Mouse (Mus musculus): ENCODE measurements around the gene Cpz.
A peak's percentile ranks its signal among the peaks of the same experiment; 100 is the strongest.

Gene Cpz

GRCm38 (mm10) chr5:35525469-35526123 is at the start of gene Cpz:
Cpz (minus strand) TSS chr5:35525698.
- peak; percentile 90 for DNase-seq (ENCODE audit: inconsistent ontology term)

- peak; percentile 88 for DNase-seq (ENCODE audit: inconsistent ontology term)
Observed at GRCm38 (mm10) chr5:35574653-35575599, 49.4 kb upstream of the Cpz start, which contains the start of gene Trmt44. Trmt44 (minus strand) TSS chr5:35575070.

GRCm38 (mm10) chr5:35571546-35571945 is 46.0 kb upstream of the Cpz start:
- no peak for DNase-seq (ENCODE audit: inconsistent ontology term)

- no peak for DNase-seq (ENCODE audit: inconsistent ontology term)
Observed at GRCm38 (mm10) chr5:35566632-35567031, 41.1 kb upstream of the Cpz start.

- no peak for DNase-seq (ENCODE audit: inconsistent ontology term)
Observed at GRCm38 (mm10) chr5:35565217-35565616, 39.7 kb upstream of the Cpz start.

GRCm38 (mm10) chr5:35563449-35563848 is 38.0 kb upstream of the Cpz start:
- peak; percentile 75 for DNase-seq (ENCODE audit: inconsistent ontology term)

- no peak for DNase-seq (ENCODE audit: inconsistent ontology term)
Observed at GRCm38 (mm10) chr5:35562616-35563015, 37.1 kb upstream of the Cpz start.

- DNase-seq (ENCODE audit: inconsistent ontology term) = no peak
Observed at GRCm38 (mm10) chr5:35559447-35559846, 33.9 kb upstream of the Cpz start.

GRCm38 (mm10) chr5:35557946-35558621 is 32.6 kb upstream of the Cpz start:
- no peak for DNase-seq (ENCODE audit: inconsistent ontology term)

- DNase-seq (ENCODE audit: inconsistent ontology term) = no peak
Observed at GRCm38 (mm10) chr5:35556393-35556792, 30.9 kb upstream of the Cpz start.

GRCm38 (mm10) chr5:35552838-35553539 is 27.5 kb upstream of the Cpz start:
- no peak for DNase-seq (ENCODE audit: inconsistent ontology term)

- no peak for DNase-seq (ENCODE audit: inconsistent ontology term)
Observed at GRCm38 (mm10) chr5:35551855-35552837, 26.6 kb upstream of the Cpz start.

- DNase-seq (ENCODE audit: inconsistent ontology term) = no peak
Observed at GRCm38 (mm10) chr5:35546127-35546526, 20.6 kb upstream of the Cpz start.

GRCm38 (mm10) chr5:35541059-35541790 is 15.7 kb upstream of the Cpz start:
- no peak for DNase-seq (ENCODE audit: inconsistent ontology term)

- peak; percentile 54 for DNase-seq (ENCODE audit: inconsistent ontology term)
Observed at GRCm38 (mm10) chr5:35540555-35540954, 15.1 kb upstream of the Cpz start.

GRCm38 (mm10) chr5:35539576-35539975 is 14.1 kb upstream of the Cpz start:
- DNase-seq (ENCODE audit: inconsistent ontology term) = no peak

GRCm38 (mm10) chr5:35538022-35538421 is 12.5 kb upstream of the Cpz start:
- no peak for DNase-seq (ENCODE audit: inconsistent ontology term)

GRCm38 (mm10) chr5:35537474-35537873 is 12.0 kb upstream of the Cpz start:
- DNase-seq (ENCODE audit: inconsistent ontology term) = no peak

- DNase-seq (ENCODE audit: inconsistent ontology term) = no peak
Observed at GRCm38 (mm10) chr5:35536271-35536670, 10.8 kb upstream of the Cpz start.

- peak; percentile 18 for DNase-seq (ENCODE audit: inconsistent ontology term)
Observed at GRCm38 (mm10) chr5:35531586-35531985, 6.1 kb upstream of the Cpz start.

Measured in Muller cell, postnatal 12 days (primary cell).